Mouse (Mus musculus) urinary bladder, adult 2 months (tissue): ENCODE data around the gene Castor2. TPM values are rescaled to one million over a fixed set of nuclear protein-coding genes. Genes with fewer than 3 reads are reported as not detected.
A peak's percentile ranks its signal among the peaks of the same experiment; 100 is the strongest.

Experiments used
- DNase-seq: peaks from one replicate; pipeline ENCODE4 v3.0.0; 2022; ENCODE audit warnings: low spot score
- polyA plus RNA-seq: library from polyadenylated mRNA; depleted of rRNA; stranded (reverse); fragments of >200 nt; gene quantifications from 2 replicates; pipeline ENCODE4 v1.2.3, GENCODE M21; 2012; rRNA removed

Gene Castor2
- polyA plus RNA-seq: 6.5 and 10.3 TPM in 2 replicates

DNA sequence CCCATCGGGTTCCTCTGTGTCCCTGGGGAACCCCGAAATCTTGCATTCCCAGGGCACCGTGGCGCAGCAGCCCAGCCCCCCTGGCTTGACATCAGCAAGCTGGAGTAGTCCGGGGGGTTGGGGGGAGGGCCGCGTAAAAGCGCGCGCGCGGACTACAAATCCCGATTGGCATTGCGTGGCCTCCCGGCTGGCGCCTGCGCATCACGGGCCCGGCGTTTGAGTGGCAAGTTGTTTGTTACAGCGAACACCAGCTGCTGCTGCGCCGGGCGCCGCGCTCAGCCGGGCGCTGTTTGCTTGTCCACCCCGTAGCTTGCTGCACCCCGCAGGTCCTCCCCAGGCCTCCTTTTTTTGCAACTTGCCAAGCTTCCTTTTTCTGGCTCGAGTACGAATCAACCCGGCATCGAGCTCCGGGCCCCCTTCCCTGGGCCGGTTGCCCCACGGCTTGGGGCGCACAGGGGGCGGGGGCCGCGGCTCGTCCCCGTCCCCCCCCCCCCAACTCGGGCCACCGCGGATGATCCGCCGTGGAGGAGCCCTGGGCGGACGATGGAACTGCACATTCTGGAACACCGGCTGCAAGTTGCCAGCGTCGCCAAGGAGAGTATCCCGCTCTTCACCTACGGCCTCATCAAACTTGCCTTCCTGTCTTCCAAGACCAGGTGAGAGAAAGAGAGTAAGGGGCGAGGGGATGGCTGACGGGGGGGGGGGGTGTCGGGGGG, at the start of gene Castor2:
Gene Castor2, plus strand, starts transcription at position 216 of the 716 bp plus-strand sequence.
- DNase-seq: peak; percentile 91

DNA sequence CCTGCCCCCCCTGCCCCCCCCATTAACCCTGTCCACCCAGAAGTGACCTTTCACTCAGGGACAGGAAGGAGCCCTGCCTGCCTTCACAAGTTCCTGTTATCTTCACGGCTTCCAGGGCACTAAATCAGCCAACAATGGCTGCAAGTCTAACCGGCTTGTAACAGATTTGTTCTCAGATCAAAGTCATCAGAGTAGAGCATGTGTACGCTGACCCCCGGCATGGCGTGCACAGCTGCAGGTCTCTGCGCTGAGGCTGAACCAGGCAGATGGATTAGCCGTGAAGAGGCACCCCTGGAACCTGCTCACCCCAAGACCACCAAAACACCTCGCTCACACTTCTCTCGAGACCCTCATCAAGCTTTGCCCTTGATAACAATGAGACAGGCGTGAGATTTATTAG, 48.8 kb upstream of the Castor2 start:
- no peak for DNase-seq

DNA sequence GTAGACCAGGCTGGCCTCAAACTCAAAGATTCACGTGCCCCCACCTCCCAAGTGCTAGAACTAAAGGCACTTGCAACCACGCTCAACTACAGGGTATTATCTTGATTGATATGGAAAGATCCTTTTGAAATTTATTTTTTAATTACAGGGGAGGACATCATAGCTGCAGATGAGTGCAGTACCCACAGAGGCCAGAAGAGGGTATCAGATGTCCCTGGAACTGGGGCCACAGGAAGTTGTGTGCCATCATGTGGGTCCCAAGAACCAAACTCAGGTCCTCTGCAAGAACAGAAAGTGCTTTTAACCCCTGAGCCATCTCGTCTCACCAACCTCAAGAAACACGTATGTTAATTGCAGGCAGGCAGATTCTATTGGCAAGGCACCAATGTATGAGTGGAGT, 46.9 kb upstream of the Castor2 start:
- DNase-seq: no peak

DNA sequence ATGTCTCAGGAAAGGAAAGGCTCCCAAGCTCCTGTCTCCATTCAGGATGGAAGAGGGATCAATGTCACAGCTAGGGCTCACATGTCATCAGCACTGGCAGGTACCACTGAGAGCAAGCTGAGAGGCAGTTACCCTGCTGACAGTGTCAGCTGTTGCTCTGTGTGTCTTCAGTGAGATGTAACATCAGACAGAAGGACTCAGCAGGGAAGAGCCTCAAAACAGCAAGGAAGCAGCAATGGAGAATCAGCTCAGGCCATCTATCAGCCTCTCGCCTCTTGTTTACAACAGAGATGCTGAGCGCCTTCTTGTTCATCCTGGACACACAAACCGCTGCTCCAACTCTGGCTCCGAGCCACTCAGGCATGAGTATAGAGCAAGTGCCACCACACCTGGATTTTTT, 45.0 kb upstream of the Castor2 start:
- no peak for DNase-seq

DNA sequence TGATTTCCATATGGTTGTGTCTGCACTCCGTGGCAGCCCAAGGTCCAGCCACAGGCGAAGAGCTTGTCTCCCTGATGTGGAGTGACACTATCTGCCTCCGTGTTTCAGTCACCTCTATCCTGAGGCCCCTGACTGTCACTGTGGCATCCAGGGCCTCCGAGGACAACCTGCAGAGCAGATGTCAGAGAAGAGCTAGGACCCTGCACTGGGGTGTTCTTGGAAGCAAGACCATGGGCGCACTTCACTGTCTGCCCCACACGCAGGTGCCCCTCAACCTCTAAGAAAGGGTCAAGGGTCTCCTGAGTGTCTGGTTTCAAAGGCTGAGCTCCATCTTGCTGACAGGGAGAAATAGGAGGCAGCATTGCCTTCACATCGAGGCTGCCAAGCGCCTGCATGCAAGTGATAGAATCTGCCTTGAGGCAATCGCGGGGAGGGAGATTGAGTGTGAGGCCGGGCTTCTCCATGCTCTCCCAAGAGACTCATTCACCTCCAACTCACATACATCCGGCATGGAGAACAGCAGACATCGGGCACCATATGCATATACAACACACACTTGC, 40.6 kb upstream of the Castor2 start:
- no peak for DNase-seq

DNA sequence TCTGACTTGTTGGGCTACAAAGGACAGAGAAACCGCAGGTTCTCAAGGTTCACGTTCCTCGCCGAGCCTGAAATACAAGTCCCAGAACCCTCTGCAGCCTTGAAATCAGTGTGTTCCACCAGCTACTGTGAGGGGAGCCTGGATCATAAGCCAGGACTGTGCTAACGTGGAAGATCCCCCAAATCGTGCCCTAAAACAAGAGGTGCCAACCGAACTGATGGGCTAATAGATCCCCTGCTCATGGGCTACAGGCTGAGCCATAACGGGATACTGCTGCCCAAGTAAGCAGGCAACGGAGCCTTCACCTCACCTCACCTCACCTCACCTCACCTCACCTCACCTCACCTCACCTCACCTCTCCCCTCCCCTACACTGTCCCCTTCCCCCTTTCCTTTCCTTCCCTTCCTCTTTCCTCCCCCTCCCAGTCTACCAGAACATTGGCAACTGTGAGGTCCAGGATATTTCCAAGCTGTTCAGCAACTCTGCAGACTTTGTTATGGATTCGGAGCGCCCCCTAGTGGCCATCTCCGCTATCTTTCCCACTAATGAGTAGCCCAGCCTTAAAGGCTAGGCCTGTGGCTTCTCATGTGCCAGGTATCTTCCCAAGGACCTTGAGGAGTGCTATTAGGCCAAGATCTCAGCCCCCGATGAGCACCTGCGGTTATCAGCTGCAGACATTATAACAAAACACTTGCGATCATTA, 36.0 kb upstream of the Castor2 start:
- DNase-seq: peak; percentile 75

DNA sequence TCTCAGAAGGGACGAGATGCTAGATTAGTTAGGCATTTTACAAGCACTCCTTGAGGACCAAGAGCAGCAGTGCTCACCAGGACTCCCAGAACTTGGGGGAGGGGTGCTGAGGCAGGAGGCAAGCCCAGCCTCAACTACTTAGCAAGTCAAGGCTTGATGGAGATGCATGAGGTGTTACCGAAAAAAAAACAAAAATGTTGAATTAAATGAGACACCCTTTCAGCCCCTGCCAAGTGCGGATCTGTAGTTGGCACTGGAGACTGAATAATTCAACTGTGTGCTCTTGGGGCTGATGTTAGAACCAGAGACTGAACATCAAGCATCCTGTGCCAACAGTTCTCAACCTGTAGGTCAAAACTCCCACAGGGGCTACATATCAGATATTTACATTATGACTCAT, 33.2 kb upstream of the Castor2 start:
- no peak for DNase-seq

DNA sequence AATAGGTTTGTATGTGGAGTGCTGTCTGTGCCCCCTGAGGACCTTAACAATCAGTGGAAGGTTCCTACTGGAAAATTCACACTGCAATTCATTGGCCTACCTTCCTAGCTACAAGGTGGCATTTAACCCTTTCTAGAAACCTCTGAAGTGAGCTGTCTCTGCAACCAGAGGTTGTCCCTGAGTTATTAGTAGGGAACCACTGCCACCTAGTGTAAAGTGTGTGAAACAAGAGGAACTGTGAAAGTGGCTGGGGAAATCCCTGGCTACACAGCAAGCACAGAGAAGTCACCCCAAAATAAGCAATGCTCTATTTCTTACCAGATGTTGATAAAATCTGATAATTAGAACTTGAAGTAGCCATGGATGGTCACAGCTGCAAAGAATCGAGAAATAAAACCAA, 31.6 kb upstream of the Castor2 start:
- DNase-seq: no peak

DNA sequence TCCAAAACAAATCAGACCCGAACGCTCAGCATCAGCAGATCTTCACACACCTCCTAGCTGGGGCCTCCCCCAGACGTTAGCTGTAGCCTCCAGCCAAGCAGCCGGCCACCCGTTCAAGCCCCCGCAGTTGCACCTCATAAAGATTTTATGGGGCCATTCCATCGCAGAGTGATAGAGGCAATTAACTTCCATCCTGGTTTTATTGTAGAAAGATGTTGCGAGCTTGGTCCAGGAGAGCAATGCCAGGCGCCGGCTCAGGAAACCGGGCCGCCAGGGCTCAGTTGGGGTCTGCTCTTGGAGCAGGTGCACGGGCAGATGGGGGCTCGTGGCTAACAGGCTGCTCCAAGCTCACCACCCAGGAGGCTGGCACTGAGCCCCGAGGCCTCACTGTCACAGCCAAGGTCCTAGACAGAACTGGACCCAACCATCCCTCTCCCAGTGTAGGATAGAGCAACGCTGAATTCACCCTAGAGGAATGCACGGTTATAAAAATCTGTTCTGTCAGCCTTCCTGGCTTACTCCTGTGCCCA, 25.9 kb upstream of the Castor2 start:
- no peak for DNase-seq

DNA sequence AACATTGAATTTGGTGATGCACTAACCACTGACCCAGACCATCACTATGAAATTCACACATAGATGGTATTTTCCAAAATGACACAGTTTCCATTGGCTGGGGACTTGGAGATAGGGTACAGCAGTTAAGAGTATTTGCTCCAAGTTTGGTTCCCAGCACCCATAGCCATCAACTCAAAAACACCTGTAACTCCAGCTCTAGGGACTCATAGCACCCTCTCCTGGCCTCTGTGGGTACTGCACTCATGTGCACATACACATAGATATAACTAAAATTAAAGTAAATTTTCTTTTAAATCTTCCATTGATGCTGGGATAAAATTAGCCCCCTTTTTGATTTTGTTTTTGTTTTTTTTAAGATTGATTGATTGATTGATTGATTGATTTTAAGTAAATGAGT, 25.1 kb upstream of the Castor2 start:
- DNase-seq: no peak

DNA sequence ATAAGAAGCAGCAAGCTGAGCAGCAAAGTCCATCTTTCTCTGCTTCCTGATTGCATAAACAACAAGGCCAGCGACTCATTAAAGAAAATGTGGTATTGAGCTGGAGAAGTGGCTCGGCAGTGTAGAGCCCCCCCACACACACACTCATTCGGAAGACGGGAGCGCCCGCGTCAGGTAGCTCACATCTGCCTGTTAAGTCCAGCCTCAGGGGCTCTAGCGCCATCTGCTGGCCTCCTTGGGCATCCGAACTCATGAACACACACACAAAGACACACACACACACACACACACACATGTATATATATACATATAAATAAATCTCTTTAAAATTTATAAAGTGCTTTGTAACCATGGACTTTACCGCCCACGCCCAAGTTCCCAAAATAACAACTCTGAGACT, 23.3 kb upstream of the Castor2 start:
- DNase-seq: no peak

DNA sequence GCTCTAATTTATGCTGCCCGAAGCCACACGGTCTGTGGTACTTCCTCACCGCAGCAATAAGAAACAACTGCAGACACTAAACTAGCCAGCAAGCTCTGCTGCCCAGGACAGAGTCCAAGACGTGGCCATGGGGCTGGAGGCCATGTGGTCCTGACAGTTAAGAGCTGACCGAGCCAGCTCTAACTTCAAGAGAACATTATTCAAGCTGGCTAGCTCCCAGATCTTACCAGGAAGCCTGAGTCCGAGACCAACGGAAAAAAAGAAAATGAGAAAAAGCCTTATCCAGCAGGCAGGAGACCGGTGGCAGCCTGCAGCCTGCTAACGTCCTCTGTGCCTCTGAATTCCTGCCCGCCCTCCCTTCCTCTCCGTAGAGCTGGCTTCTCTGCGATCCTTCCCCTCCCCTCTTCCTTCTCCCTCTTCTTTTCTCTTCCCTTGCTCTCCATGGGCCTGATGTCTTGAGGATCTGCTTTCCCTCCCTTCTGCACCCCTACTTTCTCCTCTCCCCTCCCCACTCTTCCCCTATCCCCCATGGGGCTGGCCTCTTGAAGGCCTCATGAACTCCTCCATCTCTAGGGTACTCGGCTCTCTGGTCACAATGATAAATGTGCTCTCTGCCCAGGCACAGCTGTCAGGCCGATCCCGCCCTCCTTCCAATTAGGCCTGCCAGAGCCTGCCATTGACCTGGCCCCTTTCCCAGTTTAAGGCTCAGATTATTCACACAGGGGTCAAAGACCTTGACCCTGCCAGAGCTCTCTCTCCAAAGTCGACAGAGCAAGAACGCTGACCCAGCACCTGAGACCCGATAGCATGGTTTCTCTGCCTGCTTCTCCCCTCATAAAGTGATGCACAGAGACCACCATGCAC, 18.6 kb upstream of the Castor2 start:
- no peak for DNase-seq

DNA sequence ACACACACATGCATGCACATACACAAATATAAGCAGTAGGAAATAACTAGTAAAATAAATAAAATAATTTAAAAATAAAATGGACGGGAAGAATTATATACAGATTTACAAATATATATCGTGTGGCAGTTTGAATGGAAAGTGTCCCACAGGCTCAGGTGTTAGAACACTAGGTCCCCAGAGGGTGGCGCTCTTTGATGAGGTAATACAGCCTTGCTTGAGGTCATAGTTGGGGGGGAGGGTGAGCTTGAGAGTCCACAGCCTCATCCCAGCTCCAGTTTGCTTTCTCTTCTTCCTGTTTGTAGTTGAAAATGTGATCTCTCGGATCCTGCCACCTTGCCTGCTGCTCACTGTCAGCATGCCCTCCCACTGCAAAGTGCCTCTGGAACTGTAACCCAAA, 14.3 kb upstream of the Castor2 start:
- DNase-seq: no peak

DNA sequence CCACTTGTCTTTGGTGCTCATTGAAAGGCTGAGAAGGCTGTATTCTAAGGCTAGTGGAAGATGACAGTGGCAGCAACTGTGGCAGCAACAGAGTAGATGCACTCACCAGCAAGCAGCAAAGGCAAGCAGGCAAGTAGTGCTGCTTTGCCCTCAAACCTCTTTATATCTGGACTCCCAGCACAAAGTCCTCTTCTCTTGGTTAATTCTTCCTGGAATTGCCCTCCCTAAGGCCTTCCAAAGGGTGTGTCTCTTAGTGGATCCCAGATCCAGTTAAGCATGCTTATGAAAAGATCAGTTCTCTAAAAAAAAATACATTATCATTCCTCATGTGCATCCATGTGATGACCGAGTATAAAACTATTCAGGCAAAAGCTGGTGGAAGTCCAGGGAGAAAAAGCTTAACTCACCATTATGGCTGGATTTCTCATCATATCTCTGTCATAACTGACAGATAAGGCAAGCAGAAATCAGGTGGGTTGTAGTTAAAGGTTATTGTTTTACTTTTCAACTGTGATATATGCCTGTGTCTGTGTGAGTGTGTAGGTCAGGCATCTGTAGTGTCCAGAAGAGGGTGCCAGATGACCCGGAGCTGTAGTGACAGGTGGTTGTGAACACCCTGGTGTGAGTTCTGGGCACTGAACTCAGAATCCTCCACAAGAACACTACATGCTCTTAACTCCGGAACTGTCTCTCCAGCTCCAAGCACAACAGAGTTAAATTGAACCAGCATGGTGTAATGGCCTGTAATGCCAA, 13.4 kb upstream of the Castor2 start:
- no peak for DNase-seq

DNA sequence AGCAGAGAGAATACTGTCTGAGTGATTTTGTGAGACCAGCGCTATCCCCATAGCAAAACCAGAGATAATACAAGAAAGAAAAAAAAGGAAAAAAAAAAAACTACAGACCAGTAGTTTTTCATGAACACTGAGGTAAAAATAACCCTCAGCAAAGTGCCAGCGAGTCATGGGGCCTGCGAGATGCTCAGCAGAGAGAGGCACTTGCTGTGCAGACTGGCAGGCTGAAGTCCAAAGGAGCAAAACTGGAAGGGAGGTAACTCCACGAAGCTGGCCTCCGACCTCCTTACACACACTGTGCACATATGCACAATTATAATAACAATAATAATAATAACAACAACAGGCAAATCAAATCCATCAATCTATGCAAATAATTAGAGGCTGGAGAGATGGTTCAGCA, 12.3 kb upstream of the Castor2 start:
- no peak for DNase-seq

DNA sequence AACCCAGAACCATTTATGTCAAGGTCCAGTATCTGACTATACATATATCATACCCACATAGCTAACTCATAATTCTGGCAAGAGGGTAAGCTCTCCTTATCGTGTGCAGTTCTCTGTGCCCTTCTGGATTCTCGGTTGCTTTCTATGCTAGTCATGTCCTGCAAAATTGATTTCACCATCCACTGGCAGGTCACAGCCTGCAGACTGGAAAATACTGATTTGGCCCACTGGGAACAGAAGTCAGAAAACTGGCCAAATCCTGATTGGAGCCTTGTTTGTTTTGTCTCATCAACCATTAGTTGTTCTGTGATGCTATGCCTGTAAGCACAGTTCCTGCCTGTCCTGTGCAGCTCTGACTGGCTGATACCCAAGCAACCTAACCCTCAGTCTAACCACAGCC, 3.7 kb upstream of the Castor2 start:
- DNase-seq: no peak

DNA sequence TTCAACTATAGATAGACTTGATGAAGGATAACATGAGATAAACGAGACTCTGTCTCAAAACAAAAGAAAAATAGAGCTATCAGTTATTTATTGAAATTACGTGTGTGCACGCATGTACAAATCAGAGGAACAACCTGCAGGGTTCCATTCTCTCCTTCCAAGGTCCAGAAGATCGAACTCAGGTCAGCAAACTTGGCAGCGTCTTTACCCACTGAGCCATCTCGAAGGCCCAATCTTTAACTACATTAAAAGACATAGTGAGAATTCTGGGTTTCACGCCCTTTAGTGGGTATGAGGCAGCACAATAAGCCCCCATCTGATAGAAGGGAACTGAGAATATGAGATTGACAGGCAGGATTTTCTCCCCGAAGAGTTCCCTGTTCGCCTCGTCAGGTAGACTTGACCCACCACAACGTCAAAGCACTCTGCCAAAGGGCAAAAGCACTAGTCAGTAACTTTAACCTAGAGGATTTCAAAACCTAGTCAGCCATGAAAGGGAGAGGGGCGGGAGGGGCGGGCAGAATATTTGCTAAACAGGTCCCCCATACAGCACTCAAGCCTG, 1.1 kb upstream of the Castor2 start:
- DNase-seq: no peak

DNA sequence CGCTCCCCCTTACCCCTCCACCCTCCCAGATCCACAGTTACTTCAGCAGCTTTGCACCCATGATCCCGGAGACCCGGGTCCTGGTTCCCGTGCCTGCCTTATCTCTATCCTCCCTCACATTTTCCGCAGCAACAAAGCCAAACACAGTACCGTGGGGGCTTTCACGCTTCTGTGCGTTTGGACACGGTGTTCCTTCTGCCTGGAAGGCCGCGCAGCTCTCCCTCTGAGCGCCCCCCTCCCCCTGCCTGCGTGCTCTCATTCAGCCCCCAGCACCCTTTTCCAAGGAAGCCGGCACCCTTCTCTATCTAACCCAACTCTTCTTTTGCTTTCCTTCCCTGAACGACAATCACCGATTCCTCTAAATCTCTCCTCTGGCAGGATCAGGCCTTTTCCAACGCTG, 535 bp upstream of the Castor2 start:
- peak; percentile 29 for DNase-seq

DNA sequence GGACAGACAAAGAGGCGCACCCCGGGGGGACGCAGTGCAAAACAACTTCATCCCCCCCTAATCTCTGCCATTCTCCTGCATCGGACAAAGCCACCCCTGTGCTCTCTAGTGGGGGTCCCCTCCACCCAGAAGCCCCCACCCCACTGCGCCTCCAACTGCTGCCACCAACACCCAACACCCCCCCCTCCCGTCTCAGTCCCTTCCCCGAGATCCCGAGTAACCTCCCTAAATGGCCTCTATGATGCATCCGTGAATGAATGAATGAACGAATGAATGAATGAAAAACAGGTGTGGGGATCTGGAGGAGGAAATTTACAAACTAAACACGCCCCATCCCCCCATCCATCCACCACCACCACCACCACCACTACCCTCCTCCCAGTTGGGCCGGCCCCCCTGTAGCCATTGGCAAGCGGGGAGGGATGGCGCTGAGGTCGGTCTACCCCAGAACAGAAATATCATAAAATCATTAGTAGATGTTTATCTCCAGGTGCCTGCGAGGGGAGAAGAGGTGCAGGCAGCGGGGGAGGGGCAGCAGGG, 791 bp downstream of the Castor2 start:
- no peak for DNase-seq

DNA sequence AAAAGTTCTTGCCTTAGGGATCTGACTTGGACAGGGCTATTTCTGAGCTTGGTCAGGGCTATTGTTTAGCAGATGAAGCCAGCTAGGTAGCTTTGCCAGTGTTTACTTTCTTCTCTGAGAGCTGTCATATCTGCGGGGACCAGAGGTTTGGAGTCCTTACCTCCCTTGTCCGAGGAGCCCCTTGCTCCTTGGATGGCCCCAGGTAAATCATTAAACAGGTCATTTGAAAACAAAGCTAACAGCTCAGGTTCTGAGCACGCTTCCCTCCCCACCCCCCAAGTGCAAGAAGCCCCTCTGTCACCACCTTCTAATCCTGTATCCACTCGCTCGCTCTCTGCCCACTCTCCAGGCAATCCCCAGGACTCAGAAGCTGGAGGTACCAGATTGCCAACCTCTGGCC, 1.8 kb downstream of the Castor2 start:
- no peak for DNase-seq

DNA sequence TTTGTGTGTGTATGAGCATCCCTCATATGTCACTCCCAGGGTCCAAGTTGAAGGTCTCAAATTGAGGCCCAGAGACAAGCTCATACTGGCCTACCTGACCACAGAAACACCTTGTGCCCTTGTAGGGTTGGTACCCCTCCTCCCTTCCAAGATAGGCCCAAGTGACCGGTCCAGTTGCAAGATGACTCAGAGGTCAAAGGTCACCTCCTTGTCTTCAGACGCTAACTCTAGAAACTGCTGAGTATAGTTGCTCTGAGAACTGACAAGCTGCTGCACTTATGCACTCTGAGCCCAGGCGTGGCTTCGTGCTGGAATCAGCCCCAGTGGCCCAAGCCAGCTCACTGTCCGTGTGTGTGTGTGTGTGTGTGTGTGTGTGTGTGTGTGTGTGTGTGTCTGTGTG, 2.4 kb downstream of the Castor2 start:
- DNase-seq: no peak
